Mouse (Mus musculus): ENCODE measurements around the gene Trpt1.

GRCm38 (mm10) chr19:7040637-7041130 is 44.8 kb downstream of the Trpt1 start:
- TF ChIP-seq CTCF (IDR thresholded peaks at IDR 0.05; ENCODE audit: borderline replicate concordance, insufficient read depth, low read length) (no peak), POLR2A (IDR thresholded peaks at IDR 0.05; ENCODE audit: low read depth, low read length) (no peak; the same call in none of the 2 replicates)

Data from embryonic fibroblast, embryonic 13.5 days (primary cell).